Mouse (Mus musculus): ENCODE data around the gene Cnpy4. TPM values are rescaled to one million over a fixed set of nuclear protein-coding genes. Genes with fewer than 3 reads are reported as not detected.

The Cnpy4 gene
- polyA plus RNA-seq, 1 experiment from 2014 or later = 12.1 TPM

DNA sequence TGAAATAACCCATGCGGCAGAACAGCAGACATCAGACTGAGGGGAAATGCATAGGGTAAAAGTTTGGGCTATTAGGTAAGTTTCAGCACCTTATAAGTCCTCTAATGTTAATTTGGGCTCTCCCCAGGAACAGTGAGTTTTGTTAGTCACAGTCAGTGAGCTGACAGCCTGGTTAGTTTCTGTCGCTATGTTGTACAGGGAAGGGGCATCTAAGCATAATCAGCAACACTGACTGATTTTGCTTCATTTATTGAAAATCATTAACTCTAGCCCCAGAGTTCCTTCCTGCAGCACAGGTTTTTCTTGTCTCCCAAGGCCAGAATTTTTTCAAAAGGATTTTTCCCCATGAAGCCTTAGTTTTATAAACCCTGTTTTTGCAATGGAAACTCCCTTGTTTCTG is 46.5 kb downstream of the Cnpy4 start:
- H3K9ac ChIP-seq (ENCODE audit: low read depth, low read length) = no peak overlapping the region
- no peaks in the 10 kb centered on the region for H3K36me3 ChIP-seq (ENCODE audit: control insufficient read depth, insufficient read depth)
- H3K4me3 ChIP-seq (ENCODE audit: low read depth, low read length) = no peak overlapping the region
- H3K27me3 ChIP-seq (replicated peaks; ENCODE audit: control insufficient read depth, insufficient read depth, low read length) = no peaks in the 10 kb centered on the region
- no peak for ATAC-seq
- 64% methylated on average over 2 of the region's 2 CpGs for WGBS
- H3K4me1 ChIP-seq (replicated peaks; ENCODE audit: control insufficient read depth, insufficient read depth, low read length) = no peaks in the 10 kb centered on the region
- no peak overlapping the region for H3K4me2 ChIP-seq (replicated peaks; ENCODE audit: low read depth)
- no peak for TF ChIP-seq CTCF (IDR thresholded peaks at IDR 0.05; ENCODE audit: low read depth)
- no peak overlapping the region for H3K27ac ChIP-seq (ENCODE audit: low read depth, low read length)
- H3K9me3 ChIP-seq (ENCODE audit: control insufficient read depth) = no peaks in the 10 kb centered on the region

- no peak overlapping the region for H3K27ac ChIP-seq (ENCODE audit: low read depth, low read length)
Measured at GRCm38 (mm10) chr5:138234224-138234623, 46.9 kb downstream of the Cnpy4 start.

GRCm38 (mm10) chr5:138241511-138241910 is 54.2 kb downstream of the Cnpy4 start:
- no peaks in the 10 kb centered on the region for H3K4me1 ChIP-seq (replicated peaks; ENCODE audit: control insufficient read depth, insufficient read depth, low read length)
- no peak overlapping the region for H3K27ac ChIP-seq (ENCODE audit: low read depth, low read length)
- no peaks in the 10 kb centered on the region for H3K27me3 ChIP-seq (replicated peaks; ENCODE audit: control insufficient read depth, insufficient read depth, low read length)
- TF ChIP-seq CTCF (IDR thresholded peaks at IDR 0.05; ENCODE audit: low read depth) = no peak
- H3K4me2 ChIP-seq (replicated peaks; ENCODE audit: low read depth) = no peak overlapping the region
- no peaks in the 10 kb centered on the region for H3K9me3 ChIP-seq (ENCODE audit: control insufficient read depth)
- 15% methylated on average over 2 of the region's 2 CpGs for WGBS
- H3K36me3 ChIP-seq (ENCODE audit: control insufficient read depth, insufficient read depth) = no peaks in the 10 kb centered on the region
- ATAC-seq = no peak
- no peak overlapping the region for H3K9ac ChIP-seq (ENCODE audit: low read depth, low read length)
- H3K4me3 ChIP-seq (ENCODE audit: low read depth, low read length) = no peak overlapping the region

More at GRCm38 (mm10) chr5:138234224-138234623, 46.9 kb downstream of the Cnpy4 start:
- no peaks in the 10 kb centered on the region for H3K9me3 ChIP-seq (ENCODE audit: control insufficient read depth)
- no peaks in the 10 kb centered on the region for H3K4me1 ChIP-seq (replicated peaks; ENCODE audit: control insufficient read depth, insufficient read depth, low read length)
- no peaks in the 10 kb centered on the region for H3K36me3 ChIP-seq (ENCODE audit: control insufficient read depth, insufficient read depth)
- H3K4me2 ChIP-seq (replicated peaks; ENCODE audit: low read depth) = no peak overlapping the region
- no peak overlapping the region for H3K4me3 ChIP-seq (ENCODE audit: low read depth, low read length)
- no peak for TF ChIP-seq CTCF (IDR thresholded peaks at IDR 0.05; ENCODE audit: low read depth)
- no peak for ATAC-seq
- no peaks in the 10 kb centered on the region for H3K27me3 ChIP-seq (replicated peaks; ENCODE audit: control insufficient read depth, insufficient read depth, low read length)
- H3K9ac ChIP-seq (ENCODE audit: low read depth, low read length) = no peak overlapping the region

MicroRNA genes within 50 kb of the gene (microRNA counts, 519-probe panel; counts per million panel counts)
- microRNA mmu-miR-106b (4,784 counts per million, percentile 81 among the panel's probes with 10 or more counts), microRNA mmu-miR-25 (5,540 counts per million, percentile 91 among the panel's probes with 10 or more counts), microRNA mmu-miR-93 (4,516 counts per million, percentile 71 among the panel's probes with 10 or more counts)

Small RNA genes lying within 50 kb of the gene (microRNA-seq; reads per million reads assigned to microRNA genes)
- gene Mir106b (3,371 reads per million, percentile 87 among the genes with 10 or more reads in this experiment), gene Mir25 (577 reads per million, percentile 70 among the genes with 10 or more reads in this experiment), gene Mir93 (4,794 reads per million, percentile 90 among the genes with 10 or more reads in this experiment)

Other genes starting within 250 kb of the Cnpy4 start
- gene Gjc3, start 224.4 kb upstream of the Cnpy4 start, polyA plus RNA-seq (2015; fragmentation: Nextera tagmentation; extraction: Ambion mirVana) = 0.69 and 1.0 TPM in 2 replicates
- not detected in 2 replicates for gene Azgp1, start 206.0 kb upstream of the Cnpy4 start, polyA plus RNA-seq (2015; fragmentation: Nextera tagmentation; extraction: Ambion mirVana)
- gene Smok3a, start 166.2 kb upstream of the Cnpy4 start, polyA plus RNA-seq (2015; fragmentation: Nextera tagmentation; extraction: Ambion mirVana) = not detected in 2 replicates
- not detected in 2 replicates for gene Smok3b, start 166.1 kb upstream of the Cnpy4 start, polyA plus RNA-seq (2015; fragmentation: Nextera tagmentation; extraction: Ambion mirVana)
- not detected in 2 replicates for gene Smok3c, start 134.3 kb upstream of the Cnpy4 start, polyA plus RNA-seq (2015; fragmentation: Nextera tagmentation; extraction: Ambion mirVana)
- gene Zkscan1, start 102.4 kb upstream of the Cnpy4 start, polyA plus RNA-seq (2015; fragmentation: Nextera tagmentation; extraction: Ambion mirVana) = 5.6 and 6.5 TPM in 2 replicates
- 17.9 and 19.2 TPM in 2 replicates for gene Zscan21, start 70.6 kb upstream of the Cnpy4 start, polyA plus RNA-seq (2015; fragmentation: Nextera tagmentation; extraction: Ambion mirVana)
- gene Zfp113, start 31.7 kb upstream of the Cnpy4 start, polyA plus RNA-seq (2015; fragmentation: Nextera tagmentation; extraction: Ambion mirVana) = 4.5 and 6.1 TPM in 2 replicates
- gene Cops6, start 26.4 kb upstream of the Cnpy4 start, polyA plus RNA-seq (2015; fragmentation: Nextera tagmentation; extraction: Ambion mirVana) = 154 and 161 TPM in 2 replicates
- 4.8 and 5.5 TPM in 2 replicates for gene Ap4m1, start 15.5 kb upstream of the Cnpy4 start, polyA plus RNA-seq (2015; fragmentation: Nextera tagmentation; extraction: Ambion mirVana)
- gene Mcm7, start 15.1 kb upstream of the Cnpy4 start, polyA plus RNA-seq (2015; fragmentation: Nextera tagmentation; extraction: Ambion mirVana) = 35.9 and 39.1 TPM in 2 replicates
- 21.8 and 23.5 TPM in 2 replicates for gene Taf6, start within 50 bp of the Cnpy4 start, polyA plus RNA-seq (2015; fragmentation: Nextera tagmentation; extraction: Ambion mirVana)
- gene Mblac1, start 6.8 kb downstream of the Cnpy4 start, polyA plus RNA-seq (2015; fragmentation: Nextera tagmentation; extraction: Ambion mirVana) = 5.2 and 6.0 TPM in 2 replicates
- 0.07 and 0.12 TPM in 2 replicates for gene Nxpe5, start 38.4 kb downstream of the Cnpy4 start, polyA plus RNA-seq (2015; fragmentation: Nextera tagmentation; extraction: Ambion mirVana)
- gene Lamtor4, start 68.0 kb downstream of the Cnpy4 start, polyA plus RNA-seq (2015; fragmentation: Nextera tagmentation; extraction: Ambion mirVana) = 124 and 135 TPM in 2 replicates
- gene BC037034, start 76.5 kb downstream of the Cnpy4 start, polyA plus RNA-seq (2015; fragmentation: Nextera tagmentation; extraction: Ambion mirVana) = 4.4 and 4.8 TPM in 2 replicates
- gene Gal3st4, start 85.4 kb downstream of the Cnpy4 start, polyA plus RNA-seq (2015; fragmentation: Nextera tagmentation; extraction: Ambion mirVana) = 0.63 and 0.65 TPM in 2 replicates
- 0.07 TPM in 2 replicates for gene Gm43720, start 92.5 kb downstream of the Cnpy4 start, polyA plus RNA-seq (2015; fragmentation: Nextera tagmentation; extraction: Ambion mirVana)
- 1.4 TPM in 2 replicates for gene Gpc2, start 92.5 kb downstream of the Cnpy4 start, polyA plus RNA-seq (2015; fragmentation: Nextera tagmentation; extraction: Ambion mirVana)
- gene Stag3, start 92.8 kb downstream of the Cnpy4 start, polyA plus RNA-seq (2015; fragmentation: Nextera tagmentation; extraction: Ambion mirVana) = 6.3 and 7.5 TPM in 2 replicates
- gene Pvrig, start 154.5 kb downstream of the Cnpy4 start, polyA plus RNA-seq (2015; fragmentation: Nextera tagmentation; extraction: Ambion mirVana) = 0.21 TPM in 1 of 2 replicates, not detected in the other

Data from intestine, postnatal 0 days (tissue).